Mouse (Mus musculus): ENCODE measurements at regions not wholly inside any gene's neighbourhood (a gene's known extent, or its start where the extent isn't known, plus 50 kb on each side); places are given as distances from the start of the nearest gene placed in this dataset.
A peak's percentile ranks its signal among the peaks of the same experiment; 100 is the strongest.

DNA sequence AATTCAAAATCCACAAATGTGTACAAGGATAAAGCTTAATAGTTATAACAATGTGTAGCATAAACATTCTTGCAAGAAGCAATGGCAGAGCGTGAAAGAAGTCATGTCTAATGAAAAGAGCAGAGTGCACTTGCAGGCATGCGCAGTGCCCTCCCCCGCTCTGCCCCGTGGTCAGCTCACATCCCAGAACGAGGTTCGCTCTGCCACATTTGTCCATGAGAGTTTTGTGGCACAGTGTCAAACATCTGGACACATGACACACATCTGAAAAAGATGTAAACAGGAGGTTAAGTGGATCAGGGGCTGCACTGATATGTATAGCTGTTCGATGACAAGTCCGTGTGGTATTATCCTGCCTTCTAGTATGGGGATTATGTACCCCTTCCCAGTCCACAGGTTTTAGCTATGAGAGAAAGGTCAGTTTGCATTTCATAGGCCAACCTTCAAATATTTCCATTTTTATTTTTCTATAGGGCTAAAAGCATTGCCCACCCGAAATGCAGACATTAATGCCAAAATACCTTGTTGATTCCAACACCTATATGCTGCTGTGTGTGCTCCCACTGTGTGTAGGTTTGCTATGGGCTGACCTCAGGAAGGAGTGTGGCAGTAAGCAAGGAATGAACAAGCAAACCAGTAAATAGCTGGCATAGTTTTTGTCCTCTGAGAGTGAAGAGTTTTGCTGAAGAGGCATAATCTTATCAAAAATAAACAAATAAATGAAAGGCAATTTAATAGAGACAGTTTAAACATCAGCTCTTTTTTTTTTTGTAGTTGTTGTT is 160.7 kb upstream of the Ccdc54 start:
- Histone ChIP-seq H3K9ac (ENCODE audit: low read depth, low read length, severe bottlenecking) (no peak overlapping the region), H3K9me3 (ENCODE audit: control insufficient read depth, low read length) (no peaks in the 10 kb centered on the region), H3K4me1 (ENCODE audit: control insufficient read depth, insufficient read depth, low read length) (peaks cover 20% of the 10 kb centered on the region), H3K4me2 (replicated peaks; ENCODE audit: low read depth, low read length, severe bottlenecking) (no peak overlapping the region), H3K4me3 (replicated peaks; ENCODE audit: low read length) (no peak overlapping the region), H3K27me3 (ENCODE audit: control insufficient read depth, insufficient read depth, low read length) (no peaks in the 10 kb centered on the region), H3K27ac (replicated peaks; ENCODE audit: low read depth, low read length) (no peak overlapping the region), H3K36me3 (ENCODE audit: control insufficient read depth, insufficient read depth, low read length) (no peaks in the 10 kb centered on the region)
- TF ChIP-seq POLR2A (IDR thresholded peaks at IDR 0.05; ENCODE audit: borderline replicate concordance, extremely low read depth, insufficient read depth, insufficient read length) = no peak
- DNase-seq (ENCODE audit: low spot score) (no peak), ATAC-seq (ENCODE audit: low FRiP score, low read depth) (no peak)
- 74% methylated on average over 9 of the region's 9 CpGs for WGBS

- no peaks in the 10 kb centered on the region for H3K27me3 ChIP-seq (ENCODE audit: control insufficient read depth, insufficient read depth, low read length)
- ATAC-seq (ENCODE audit: low FRiP score, low read depth) = no peak
- no peak for DNase-seq (ENCODE audit: low spot score)
- no peaks in the 10 kb centered on the region for H3K36me3 ChIP-seq (ENCODE audit: control insufficient read depth, insufficient read depth, low read length)
- no peak for TF ChIP-seq POLR2A (IDR thresholded peaks at IDR 0.05; ENCODE audit: borderline replicate concordance, extremely low read depth, insufficient read depth, insufficient read length)
- H3K4me3 ChIP-seq (replicated peaks; ENCODE audit: low read length) = no peak overlapping the region
- 86% methylated on average over 5 of the region's 5 CpGs for WGBS
- no peak overlapping the region for H3K27ac ChIP-seq (replicated peaks; ENCODE audit: low read depth, low read length)
- H3K4me2 ChIP-seq (replicated peaks; ENCODE audit: low read depth, low read length, severe bottlenecking) = no peak overlapping the region
- H3K9me3 ChIP-seq (ENCODE audit: control insufficient read depth, low read length) = no peaks in the 10 kb centered on the region
- H3K4me1 ChIP-seq (ENCODE audit: control insufficient read depth, insufficient read depth, low read length) = peaks cover 4% of the 10 kb centered on the region
- H3K9ac ChIP-seq (ENCODE audit: low read depth, low read length, severe bottlenecking) = no peak overlapping the region
These were observed 156.7 kb upstream of the Ccdc54 start for GRCm38 (mm10) chr16:50747698-50748097.

DNA sequence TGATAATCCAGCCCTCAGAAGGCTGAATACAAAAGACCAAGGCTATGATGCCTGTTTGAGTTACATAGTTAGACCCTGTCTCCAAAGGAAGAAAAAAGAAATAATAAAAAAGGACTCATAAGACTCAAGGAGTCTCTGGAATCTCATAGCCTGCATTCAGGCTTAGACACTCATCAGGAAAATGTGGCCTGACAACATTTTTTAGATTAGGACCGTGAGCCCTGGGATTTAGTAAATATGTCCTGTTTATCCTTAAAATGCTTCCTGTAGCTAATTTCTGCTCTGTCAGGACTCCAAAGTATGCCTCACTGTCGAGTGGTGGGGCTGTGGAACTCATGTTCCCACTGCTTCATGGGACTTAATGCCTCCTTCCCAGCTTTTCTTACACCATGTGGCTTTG is 154.8 kb upstream of the Ccdc54 start:
- H3K9me3 ChIP-seq (ENCODE audit: control insufficient read depth, low read length) = no peaks in the 10 kb centered on the region
- 38% methylated on average over 2 of the region's 2 CpGs for WGBS
- H3K4me2 ChIP-seq (replicated peaks; ENCODE audit: low read depth, low read length, severe bottlenecking) = no peak overlapping the region
- H3K27ac ChIP-seq (replicated peaks; ENCODE audit: low read depth, low read length) = no peak overlapping the region
- DNase-seq (ENCODE audit: low spot score) = no peak
- H3K9ac ChIP-seq (ENCODE audit: low read depth, low read length, severe bottlenecking) = no peak overlapping the region
- no peak overlapping the region for H3K4me3 ChIP-seq (replicated peaks; ENCODE audit: low read length)
- no peaks in the 10 kb centered on the region for H3K4me1 ChIP-seq (ENCODE audit: control insufficient read depth, insufficient read depth, low read length)
- no peak for TF ChIP-seq POLR2A (IDR thresholded peaks at IDR 0.05; ENCODE audit: borderline replicate concordance, extremely low read depth, insufficient read depth, insufficient read length)
- no peaks in the 10 kb centered on the region for H3K36me3 ChIP-seq (ENCODE audit: control insufficient read depth, insufficient read depth, low read length)
- H3K27me3 ChIP-seq (ENCODE audit: control insufficient read depth, insufficient read depth, low read length) = no peaks in the 10 kb centered on the region
- no peak for ATAC-seq (ENCODE audit: low FRiP score, low read depth)

DNA sequence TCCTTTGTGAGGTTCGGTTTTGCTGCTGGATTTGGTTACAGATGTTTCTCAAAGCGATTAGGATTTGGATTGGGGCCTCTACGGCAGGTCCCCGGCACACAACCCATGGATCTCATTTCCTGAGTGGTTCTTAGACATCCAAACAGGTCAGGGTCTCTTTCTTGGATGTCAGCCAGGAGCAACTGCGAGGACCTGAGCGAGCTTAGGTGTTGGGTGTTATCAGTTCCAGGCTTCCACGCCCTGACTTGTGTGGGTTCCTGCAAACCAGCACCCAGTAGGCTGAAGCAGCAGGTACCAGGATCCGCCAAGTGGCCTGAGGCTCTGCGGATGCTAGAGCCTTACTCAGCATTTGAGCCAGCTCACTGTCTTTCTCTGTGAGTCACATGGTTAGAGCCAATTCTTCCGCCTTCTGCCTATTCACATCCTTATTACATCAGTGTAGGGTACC is 146.5 kb upstream of the Ccdc54 start:
- no peak for TF ChIP-seq POLR2A (IDR thresholded peaks at IDR 0.05; ENCODE audit: borderline replicate concordance, extremely low read depth, insufficient read depth, insufficient read length)
- H3K36me3 ChIP-seq (ENCODE audit: control insufficient read depth, insufficient read depth, low read length) = no peaks in the 10 kb centered on the region
- peaks cover 8% of the 10 kb centered on the region for H3K4me1 ChIP-seq (ENCODE audit: control insufficient read depth, insufficient read depth, low read length)
- DNase-seq (ENCODE audit: low spot score) = no peak
- no peaks in the 10 kb centered on the region for H3K9me3 ChIP-seq (ENCODE audit: control insufficient read depth, low read length)
- H3K9ac ChIP-seq (ENCODE audit: low read depth, low read length, severe bottlenecking) = peak overlapping the region; percentile 57
- H3K4me3 ChIP-seq (replicated peaks; ENCODE audit: low read length) = peak overlapping the region; percentile 31
- whole genome bisulfite sequencing = 30% methylated on average over 10 of the region's 10 CpGs
- ATAC-seq (ENCODE audit: low FRiP score, low read depth) = no peak
- H3K4me2 ChIP-seq (replicated peaks; ENCODE audit: low read depth, low read length, severe bottlenecking) = peak overlapping the region; percentile 81
- no peaks in the 10 kb centered on the region for H3K27me3 ChIP-seq (ENCODE audit: control insufficient read depth, insufficient read depth, low read length)
- no peak overlapping the region for H3K27ac ChIP-seq (replicated peaks; ENCODE audit: low read depth, low read length)

GRCm38 (mm10) chr16:50736151-50737047 is 145.4 kb upstream of the Ccdc54 start:
- Histone ChIP-seq H3K36me3 (ENCODE audit: control insufficient read depth, insufficient read depth, low read length) (no peaks in the 10 kb centered on the region), H3K9me3 (ENCODE audit: control insufficient read depth, low read length) (no peaks in the 10 kb centered on the region), H3K27me3 (ENCODE audit: control insufficient read depth, insufficient read depth, low read length) (no peaks in the 10 kb centered on the region), H3K4me2 (replicated peaks; ENCODE audit: low read depth, low read length, severe bottlenecking) (peak overlapping the region; percentile 81), H3K4me1 (ENCODE audit: control insufficient read depth, insufficient read depth, low read length) (peaks cover 8% of the 10 kb centered on the region), H3K9ac (ENCODE audit: low read depth, low read length, severe bottlenecking) (peak overlapping the region; percentile 57), H3K4me3 (replicated peaks; ENCODE audit: low read length) (peak overlapping the region; percentile 31), H3K27ac (replicated peaks; ENCODE audit: low read depth, low read length) (no peak overlapping the region)
- DNase-seq (ENCODE audit: low spot score) (peak; percentile 97), ATAC-seq (ENCODE audit: low FRiP score, low read depth) (peak; percentile 89)
- 9% methylated on average over 21 of the region's 21 CpGs for WGBS
- peak; percentile 77; the same call in 1 of the 2 replicates for TF ChIP-seq POLR2A (IDR thresholded peaks at IDR 0.05; ENCODE audit: borderline replicate concordance, extremely low read depth, insufficient read depth, insufficient read length)
